Mouse (Mus musculus) cortical plate, adult 2 months (tissue): Measurements from ENCODE around the gene Zdhhc15.

Source experiments
- CTCF ChIP-seq: fragments of 200-500 bp; IDR thresholded peaks from 2 replicates; pipeline ENCODE4 v1.5.1; 2011; ENCODE audit warnings: mild to moderate bottlenecking, control low read depth, low read length; ENCODE audit not compliant: insufficient read depth; ENCODE audit errors: extremely low read depth
- POLR2A ChIP-seq: fragments of 200-500 bp; IDR thresholded peaks from 2 replicates; pipeline ENCODE4 v1.6.1; 2011; ENCODE audit warnings: mild to moderate bottlenecking, low read length, control low read depth; ENCODE audit not compliant: insufficient read depth; ENCODE audit errors: extremely low read depth

DNA sequence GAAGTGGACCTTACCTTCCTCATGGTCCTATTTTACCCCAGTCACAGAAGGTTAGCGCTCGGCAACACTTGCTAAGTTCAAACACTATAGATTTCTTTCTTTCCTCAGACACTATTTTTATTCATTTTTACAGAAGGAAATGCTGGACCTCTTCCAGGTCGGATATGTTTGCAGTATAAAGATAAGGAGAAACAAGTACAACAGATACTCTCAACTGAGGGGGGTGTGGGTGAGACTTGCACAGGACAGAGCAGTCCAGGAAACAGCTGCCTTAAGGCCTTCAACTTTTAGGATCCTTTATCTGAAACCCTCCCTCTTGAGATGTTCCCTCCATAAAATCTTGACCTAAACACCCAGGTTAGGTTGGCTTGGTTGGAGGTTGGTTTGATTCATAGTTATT lies 103.4 kb downstream of the Zdhhc15 start:
- no peak for TF ChIP-seq POLR2A
- no peak for TF ChIP-seq CTCF
